ENCODE assay signal across 22 mouse cellular contexts in genomic region chr3:153707687-153708086, GRCm38 (mm10). TPM values are rescaled to one million over a fixed set of nuclear protein-coding genes. Genes with fewer than 3 reads are reported as not detected.
DNase-seq lines count a peak whose midpoint lies in the region; ATAC-seq and TF ChIP-seq lines count a peak whose summit lies in the region.
"Had no signal": no experiment of that assay in that cellular context is flagged by ENCODE, and none has a peak within 500 bp of the region (broad histone marks: within the 10 kb centered on the region; RNA-seq: fewer than 3 reads in every experiment).

No protein-coding gene starts in this region.

- TF ChIP-seq POLR2A in CH12.LX (IDR thresholded peaks at IDR 0.05; ENCODE audit: low read depth, low read length): no peak
- TF ChIP-seq POLR2A in bone marrow, adult 2 months (IDR thresholded peaks at IDR 0.05; ENCODE audit: borderline replicate concordance, control insufficient read depth, low read depth, low read length): no peak

- dilution Hi-C loops in CH12.LX (cut with MboI; ENCODE audit: extremely low pct_ligation_motif_present, extremely low pct_unique_long_range_greater_than_20kb, low sequenced_read_pairs): no loop called here

- H3K4me1 ChIP-seq in hindbrain, postnatal 0 days (ENCODE audit: insufficient read depth, low read length): no peaks in the 10 kb centered on the region
- peaks cover under 1% of the 10 kb centered on the region for H3K4me1 ChIP-seq in hindbrain, embryonic 12.5 days
- no peaks in the 10 kb centered on the region; a peak in 2 of 4 replicates for H3K4me1 ChIP-seq in liver, embryonic 14.5 days (replicated peaks; ENCODE audit: control insufficient read depth in 2 of 2, insufficient read depth in 2 of 2, low read length in 1 of 2)
- H3K4me1 ChIP-seq in liver, embryonic 11.5 days (replicated peaks; ENCODE audit: control insufficient read depth, insufficient read depth, low read length): peaks cover 3% of the 10 kb centered on the region; the same call in 1 of the 2 replicates
- peaks cover 8 to 17% of the 10 kb centered on the region in 2 experiments for H3K4me1 ChIP-seq in CH12.LX (ENCODE audit: control insufficient read depth in 1 of 2, insufficient read depth in 2 of 2)
- H3K4me1 ChIP-seq in bone marrow, adult 2 months (ENCODE audit: control insufficient read depth, insufficient read depth, low read length): peaks cover 3% of the 10 kb centered on the region; the same call in 1 of the 2 replicates
- H3K4me1 ChIP-seq: midbrain, embryonic 13.5 days had no signal

- no peak overlapping the region for H3K27ac ChIP-seq in hindbrain, postnatal 0 days
- no peak overlapping the region for H3K27ac ChIP-seq in hindbrain, embryonic 12.5 days
- H3K27ac ChIP-seq in liver, embryonic 14.5 days: no peak overlapping the region
- H3K27ac ChIP-seq in liver, embryonic 11.5 days (ENCODE audit: low read depth, low read length): no peak overlapping the region
- H3K27ac ChIP-seq in CH12.LX (ENCODE audit: insufficient read depth, low read depth): no peak overlapping the region
- H3K27ac ChIP-seq in bone marrow, adult 2 months (ENCODE audit: control insufficient read depth, insufficient read depth, low read depth, low read length, poor library complexity): no peak overlapping the region
- H3K27ac ChIP-seq: embryonic facial prominence, embryonic 12.5 days; heart, adult 2 months; heart, embryonic 13.5 days; hindbrain, embryonic 14.5 days; midbrain, embryonic 13.5 days; neural tube, embryonic 12.5 days had no signal

- no peaks in the 10 kb centered on the region for H3K27me3 ChIP-seq in hindbrain, postnatal 0 days (ENCODE audit: insufficient read depth, low read length)
- no peaks in the 10 kb centered on the region for H3K27me3 ChIP-seq in hindbrain, embryonic 12.5 days
- no peaks in the 10 kb centered on the region for H3K27me3 ChIP-seq in liver, embryonic 14.5 days (ENCODE audit: control insufficient read depth, insufficient read depth, low read length)
- H3K27me3 ChIP-seq in liver, embryonic 11.5 days (replicated peaks; ENCODE audit: control insufficient read depth, insufficient read depth, low read length): no peaks in the 10 kb centered on the region
- H3K27me3 ChIP-seq in CH12.LX (replicated peaks): peaks cover 3% of the 10 kb centered on the region
- H3K27me3 ChIP-seq: embryonic facial prominence, embryonic 12.5 days; midbrain, embryonic 13.5 days; neural tube, embryonic 12.5 days had no signal

- in situ Hi-C loops in CH12.LX (cut with MboI; ENCODE audit: low pct_ligation_motif_present, low pct_unique_long_range_greater_than_20kb, low sequenced_read_pairs): no loop called here

- no peak for DNase-seq in hindbrain, postnatal 0 days (ENCODE audit: low spot score)
- DNase-seq in liver, embryonic 14.5 days (ENCODE audit: low read depth in 3 of 3, low spot score in 3 of 3): no peak
- DNase-seq in liver, embryonic 11.5 days (ENCODE audit: low spot score): no peak
- DNase-seq in CH12.LX (ENCODE audit: extremely low read depth): no peak
- DNase-seq in urinary bladder, postnatal 36 days (ENCODE audit: low spot score in 2 of 2): no peak
- DNase-seq: adrenal gland, postnatal 10 days; B cell, adult 2 months; forebrain, postnatal 0 days; gastrocnemius, postnatal 36 days; heart, adult 2 months; heart, postnatal 36 days; retina, postnatal 1 day; thymus, postnatal 25 days had no signal

- ATAC-seq in hindbrain, postnatal 0 days: no peak
- ATAC-seq in hindbrain, embryonic 12.5 days (ENCODE audit: low FRiP score): no peak
- no peak for ATAC-seq in liver, embryonic 14.5 days (ENCODE audit: insufficient read depth)
- no peak for ATAC-seq in liver, embryonic 11.5 days (replicated peaks; ENCODE audit: low FRiP score)
- ATAC-seq: activated CD4-positive, CD25-positive, alpha-beta regulatory T cell, adult 4 months; forebrain, postnatal 0 days; midbrain, embryonic 13.5 days had no signal

- peak; percentile 35 for TF ChIP-seq CTCF in hindbrain, postnatal 0 days (IDR thresholded peaks at IDR 0.05; ENCODE audit: low read depth)
- TF ChIP-seq CTCF in liver, embryonic 14.5 days (IDR thresholded peaks at IDR 0.05; ENCODE audit: low read depth): peak; percentile 56
- TF ChIP-seq CTCF in CH12.LX (conservative IDR thresholded peaks at IDR 0.05 in 1 of 2, IDR thresholded peaks at IDR 0.05 in 1 of 2; ENCODE audit: low read depth in 2 of 2, low read length in 2 of 2): peak in 1 of 2 experiments; percentile 71; a peak in 2 of 4 replicates
- TF ChIP-seq CTCF in bone marrow, adult 2 months (IDR thresholded peaks at IDR 0.05; ENCODE audit: control insufficient read depth, insufficient read depth, low read length): 0 out of 2 replicates have a peak, but pooled peaks have one; percentile 19

- H3K36me3 ChIP-seq in hindbrain, postnatal 0 days (ENCODE audit: insufficient read depth, low read length): no peaks in the 10 kb centered on the region
- no peaks in the 10 kb centered on the region for H3K36me3 ChIP-seq in hindbrain, embryonic 12.5 days
- no peaks in the 10 kb centered on the region for H3K36me3 ChIP-seq in liver, embryonic 14.5 days (replicated peaks; ENCODE audit: control insufficient read depth, insufficient read depth, low read depth)
- no peaks in the 10 kb centered on the region for H3K36me3 ChIP-seq in liver, embryonic 11.5 days (ENCODE audit: control insufficient read depth, insufficient read depth, low read length)
- H3K36me3 ChIP-seq in CH12.LX (replicated peaks in 1 of 2; ENCODE audit: control insufficient read depth in 1 of 2, insufficient read depth in 1 of 2, low read length in 1 of 2): no peaks in the 10 kb centered on the region
- H3K36me3 ChIP-seq: embryonic facial prominence, embryonic 12.5 days; heart, embryonic 13.5 days; midbrain, embryonic 13.5 days; neural tube, embryonic 12.5 days had no signal

- H3K9ac ChIP-seq in hindbrain, postnatal 0 days (replicated peaks; ENCODE audit: low read length): no peak overlapping the region
- no peak overlapping the region for H3K9ac ChIP-seq in hindbrain, embryonic 12.5 days
- H3K9ac ChIP-seq in liver, embryonic 14.5 days (replicated peaks): no peak overlapping the region
- no peak overlapping the region for H3K9ac ChIP-seq in liver, embryonic 11.5 days (ENCODE audit: low read depth, low read length)
- no peak overlapping the region for H3K9ac ChIP-seq in CH12.LX (ENCODE audit: insufficient read depth, low read depth)
- H3K9ac ChIP-seq: embryonic facial prominence, embryonic 12.5 days; forebrain, postnatal 0 days; heart, embryonic 13.5 days; hindbrain, embryonic 14.5 days; midbrain, embryonic 13.5 days; neural tube, embryonic 12.5 days had no signal

- no peak overlapping the region for H3K4me2 ChIP-seq in hindbrain, postnatal 0 days (ENCODE audit: low read depth, low read length)
- H3K4me2 ChIP-seq in hindbrain, embryonic 12.5 days (replicated peaks): no peak overlapping the region
- H3K4me2 ChIP-seq in liver, embryonic 14.5 days (ENCODE audit: low read depth): no peak overlapping the region
- no peak overlapping the region for H3K4me2 ChIP-seq in liver, embryonic 11.5 days
- H3K4me2 ChIP-seq in CH12.LX (ENCODE audit: insufficient read depth, low read depth, poor library complexity, severe bottlenecking): no peak overlapping the region
- H3K4me2 ChIP-seq: embryonic facial prominence, embryonic 12.5 days; heart, embryonic 13.5 days; hindbrain, embryonic 14.5 days; midbrain, embryonic 13.5 days; neural tube, embryonic 12.5 days had no signal

- WGBS in hindbrain, postnatal 0 days: 75% methylated on average over 6 of the region's 6 CpGs
- WGBS in hindbrain, embryonic 12.5 days: 77% methylated on average over 6 of the region's 6 CpGs
- WGBS in liver, embryonic 14.5 days (ENCODE audit: insufficient replicate concordance): 65% methylated on average over 6 of the region's 6 CpGs
- 69% methylated on average over 6 of the region's 6 CpGs for WGBS in liver, embryonic 11.5 days
- WGBS in bone marrow, adult 2 months: 74% methylated on average over 6 of the region's 6 CpGs

- TF ChIP-seq RAD21 in CH12.LX (IDR thresholded peaks at IDR 0.05; ENCODE audit: low read depth, low read length): peak; percentile 58

- no peak for TF ChIP-seq EP300 in liver, embryonic 14.5 days (IDR thresholded peaks at IDR 0.05; ENCODE audit: low read depth)
- no peak for TF ChIP-seq EP300 in CH12.LX (IDR thresholded peaks at IDR 0.05; ENCODE audit: low read length)

- H3K79me2 ChIP-seq in CH12.LX (replicated peaks; ENCODE audit: control insufficient read depth, extremely low read depth, insufficient read depth, poor library complexity, severe bottlenecking): no peaks in the 10 kb centered on the region

- H3K4me3 ChIP-seq in hindbrain, postnatal 0 days (ENCODE audit: low read length): no peak overlapping the region
- no peak overlapping the region for H3K4me3 ChIP-seq in hindbrain, embryonic 12.5 days
- H3K4me3 ChIP-seq in liver, embryonic 14.5 days (ENCODE audit: insufficient read depth in 1 of 2, low read depth in 2 of 2, low read length in 2 of 2): no peak overlapping the region
- H3K4me3 ChIP-seq in liver, embryonic 11.5 days (ENCODE audit: low read depth, low read length): no peak overlapping the region
- H3K4me3 ChIP-seq in CH12.LX (replicated peaks in 1 of 3; ENCODE audit: low read depth in 2 of 3, low read length in 2 of 3, poor library complexity in 1 of 3): no peak overlapping the region
- H3K4me3 ChIP-seq in bone marrow, adult 2 months (replicated peaks; ENCODE audit: control insufficient read depth, low read depth, low read length): no peak overlapping the region
- H3K4me3 ChIP-seq: embryonic facial prominence, embryonic 12.5 days; heart, adult 2 months; heart, embryonic 13.5 days; megakaryocyte, embryonic 14.5 days; midbrain, embryonic 13.5 days; neural tube, embryonic 12.5 days had no signal

- no peaks in the 10 kb centered on the region for H3K9me3 ChIP-seq in hindbrain, postnatal 0 days (ENCODE audit: low read length)
- no peaks in the 10 kb centered on the region for H3K9me3 ChIP-seq in hindbrain, embryonic 12.5 days (replicated peaks)
- H3K9me3 ChIP-seq in liver, embryonic 14.5 days (ENCODE audit: control insufficient read depth, low read length): no peaks in the 10 kb centered on the region
- no peaks in the 10 kb centered on the region for H3K9me3 ChIP-seq in liver, embryonic 11.5 days (ENCODE audit: control insufficient read depth, low read length)
- H3K9me3 ChIP-seq in CH12.LX (replicated peaks; ENCODE audit: low read length): no peaks in the 10 kb centered on the region
- H3K9me3 ChIP-seq: embryonic facial prominence, embryonic 12.5 days; heart, embryonic 13.5 days; megakaryocyte, embryonic 14.5 days; midbrain, embryonic 13.5 days; neural tube, embryonic 12.5 days had no signal

RNA-seq across cellular contexts. Expression of gene St6galnac3, which starts 17.3 kb away (rescaled TPM):
- total RNA-seq in hindbrain, postnatal 0 days (2014; rRNA removed): 5.0 and 9.9 TPM in 2 replicates
- polyA plus RNA-seq in hindbrain, postnatal 0 days (2015; fragmentation: Nextera tagmentation; extraction: Ambion mirVana): 7.3 and 9.0 TPM in 2 replicates
- 31.7 and 40.8 TPM in 2 replicates for polyA plus RNA-seq in hindbrain, embryonic 12.5 days (2016; fragmentation: Nextera tagmentation; extraction: Ambion mirVana)
- 0.74 and 2.9 TPM in 2 replicates for polyA plus RNA-seq in liver, embryonic 14.5 days (2012; rRNA removed)
- polyA plus RNA-seq in liver, embryonic 14.5 days (2014; fragmentation: Nextera tagmentation; extraction: Ambion mirVana): 5.7 and 8.5 TPM in 2 replicates
- polyA plus RNA-seq in liver, embryonic 11.5 days (2014; fragmentation: Nextera tagmentation; extraction: Ambion mirVana): 21.8 and 27.2 TPM in 2 replicates
- 0.08 and 0.13 TPM in 2 replicates for total RNA-seq in CH12.LX (2012; rRNA removed)
- total RNA-seq in CH12.LX (2014; rRNA removed): 0.38 and 0.43 TPM in 2 replicates
- 0.25 and 1.1 TPM in 2 replicates for polyA plus RNA-seq in CH12.LX (2012; ENCODE audit: insufficient read length, low read depth)
- 13.6 and 14.4 TPM in 2 replicates for polyA plus RNA-seq in bone marrow, adult 2 months (2011; ENCODE audit: insufficient read depth, insufficient read length, low replicate concordance, missing spikeins)
